Mouse (Mus musculus): ENCODE measurements around the gene Tmem131l.

Tmem131l gene

GRCm38 (mm10) chr3:83978497-83979410 lies 61.2 kb downstream of the Tmem131l start:
- CTCF ChIA-PET, result no interaction called here

- CTCF ChIA-PET, result no interaction called here
Measured at GRCm38 (mm10) chr3:83977817-83978216, 62.2 kb downstream of the Tmem131l start.

GRCm38 (mm10) chr3:83976161-83976560 lies 63.8 kb downstream of the Tmem131l start:
- CTCF ChIA-PET, result no interaction called here

GRCm38 (mm10) chr3:83973339-83973738 lies 66.6 kb downstream of the Tmem131l start:
- CTCF ChIA-PET, result interaction anchor here (0.9 kb wide), 1 partner anchor 15 kb away, joined by 3 read pairs; no protein-coding TSS in a partner anchor

GRCm38 (mm10) chr3:83970629-83971028 lies 69.3 kb downstream of the Tmem131l start:
- CTCF ChIA-PET, result interaction anchor here (0.6 kb wide), 1 partner anchor 68 kb away, joined by 3 read pairs; no protein-coding TSS in a partner anchor

DNA sequence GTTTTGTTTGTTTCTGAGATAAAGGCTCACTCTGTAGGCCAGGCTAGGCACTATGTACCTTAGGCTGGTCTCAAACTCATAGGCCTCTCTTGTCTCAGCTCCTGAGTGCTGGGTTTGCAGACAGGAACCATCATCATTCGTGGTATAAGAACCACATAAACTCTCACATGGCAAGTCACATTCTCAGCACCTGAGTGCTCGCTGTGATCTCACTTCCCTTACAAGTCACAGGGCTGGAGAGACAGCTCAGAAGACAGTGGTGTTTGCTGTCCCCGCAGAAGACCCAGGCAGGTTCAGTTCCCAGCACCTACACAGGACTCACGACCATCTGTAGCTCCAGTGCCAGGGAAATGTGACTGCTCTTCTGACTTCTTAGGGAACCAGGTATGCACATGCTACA lies 70.9 kb downstream of the Tmem131l start:
- CTCF ChIA-PET, result interaction anchor here (0.7 kb wide), 1 partner anchor 27 kb away, joined by 3 read pairs; no protein-coding TSS in a partner anchor

GRCm38 (mm10) chr3:83967791-83968190 lies 72.2 kb downstream of the Tmem131l start:
- CTCF ChIA-PET, result no interaction called here

DNA sequence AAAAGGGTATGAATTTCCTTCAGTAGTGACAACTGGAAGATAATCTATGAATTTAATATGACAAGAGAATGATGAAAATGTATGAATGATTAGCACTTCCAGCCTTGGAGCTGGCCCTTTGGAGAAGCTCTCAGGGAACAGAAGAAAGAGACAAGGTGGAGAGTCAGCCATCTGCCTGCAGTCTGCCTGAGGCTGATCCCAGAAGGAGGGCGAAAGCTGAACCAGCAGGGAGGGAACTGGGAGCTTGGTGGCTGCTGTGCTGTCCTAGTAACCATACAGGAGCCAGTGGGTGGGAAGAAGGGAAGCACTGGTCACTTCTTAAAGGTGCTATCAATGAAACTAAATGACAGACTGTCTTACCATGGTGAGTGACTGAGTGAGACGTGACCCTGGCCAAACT lies 74.6 kb downstream of the Tmem131l start:
- CTCF ChIA-PET, result no interaction called here

GRCm38 (mm10) chr3:83963705-83964104 lies 76.3 kb downstream of the Tmem131l start:
- CTCF ChIA-PET, result interaction anchor here (1.1 kb wide), 1 partner anchor 11 kb away, joined by 3 read pairs; no protein-coding TSS in a partner anchor

DNA sequence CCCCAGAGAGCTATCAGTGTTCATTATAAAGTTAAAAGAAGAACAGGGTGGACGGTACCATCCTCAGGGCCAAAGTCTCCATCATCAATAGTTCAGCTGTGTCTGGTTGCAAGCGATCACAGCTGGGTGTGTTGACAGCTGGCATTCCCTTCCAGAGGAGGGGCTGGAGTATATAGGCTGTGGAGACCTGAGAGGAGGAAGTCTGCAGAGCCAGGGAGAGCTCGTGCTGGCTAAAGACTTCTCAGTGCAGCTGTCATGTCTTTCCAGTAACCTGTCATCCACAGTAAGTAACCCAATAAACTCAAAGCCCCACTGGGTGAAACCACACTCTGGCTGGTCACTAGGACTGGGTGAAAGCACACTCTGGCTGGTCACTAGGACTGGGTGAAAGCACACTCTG lies 77.4 kb downstream of the Tmem131l start:
- CTCF ChIA-PET, result no interaction called here

DNA sequence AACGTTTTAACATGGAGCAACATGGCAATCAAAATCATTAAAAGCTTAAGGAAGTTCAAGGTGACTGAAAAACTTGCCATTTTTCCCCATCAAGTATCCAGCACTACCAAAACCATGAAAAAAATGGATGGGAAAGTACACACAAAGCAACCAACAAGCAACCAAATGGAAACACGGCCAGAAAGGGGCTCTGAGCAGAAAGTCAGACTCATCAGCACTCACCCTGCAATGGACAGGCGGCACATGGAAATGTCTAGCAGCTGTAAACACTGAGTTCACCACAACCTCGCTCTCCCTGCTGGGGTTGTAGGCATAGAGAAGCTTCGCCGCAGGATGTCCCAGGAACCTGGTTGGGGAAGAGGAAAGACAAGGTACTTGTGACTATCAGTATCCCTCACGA lies 77.9 kb downstream of the Tmem131l start:
- CTCF ChIA-PET, result no interaction called here

- CTCF ChIA-PET, result no interaction called here
Measured at GRCm38 (mm10) chr3:83958951-83959681, 80.9 kb downstream of the Tmem131l start.

DNA sequence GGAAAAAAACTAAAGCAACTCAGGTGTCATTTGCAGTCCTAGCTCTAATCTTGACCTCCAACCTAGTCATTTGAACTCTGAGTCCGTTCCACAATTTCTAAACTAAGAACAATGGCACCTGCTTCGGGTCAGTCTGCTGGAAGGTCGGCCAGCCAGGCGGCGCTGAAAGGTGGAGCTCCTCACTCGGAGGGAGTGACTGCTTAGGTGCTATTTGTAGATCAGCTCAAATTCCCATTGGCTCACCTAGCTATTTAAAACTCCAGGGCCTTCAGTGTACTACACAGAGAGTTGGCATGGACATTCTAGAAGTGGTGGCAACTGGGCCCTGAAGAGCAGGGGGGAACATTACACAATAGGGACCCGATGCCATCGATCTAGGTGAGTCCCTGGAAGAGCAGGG lies 86.1 kb downstream of the Tmem131l start:
- CTCF ChIA-PET, result interaction anchor here (0.7 to 1.1 kb wide), 2 partner anchors 10 to 76 kb away, joined by 3 read pairs; no protein-coding TSS in a partner anchor

- CTCF ChIA-PET, result interaction anchor here (1.1 kb wide), 1 partner anchor 21 kb away, joined by 4 read pairs; no protein-coding TSS in a partner anchor
Measured at GRCm38 (mm10) chr3:83948801-83949200, 91.2 kb downstream of the Tmem131l start.

- CTCF ChIA-PET, result interaction anchor here (0.6 to 1.0 kb wide), 3 partner anchors 175 to 365 kb away, joined by 3 read pairs; partner anchors contain the start of gene Mnd1
Measured at GRCm38 (mm10) chr3:83947476-83948245, 92.3 kb downstream of the Tmem131l start.

GRCm38 (mm10) chr3:83946848-83947247 lies 93.1 kb downstream of the Tmem131l start:
- CTCF ChIA-PET, result interaction anchor here (0.6 to 1.0 kb wide), 4 partner anchors 176 to 366 kb away, joined by 3 to 10 read pairs (median 3); partner anchors contain the start of gene Mnd1

DNA sequence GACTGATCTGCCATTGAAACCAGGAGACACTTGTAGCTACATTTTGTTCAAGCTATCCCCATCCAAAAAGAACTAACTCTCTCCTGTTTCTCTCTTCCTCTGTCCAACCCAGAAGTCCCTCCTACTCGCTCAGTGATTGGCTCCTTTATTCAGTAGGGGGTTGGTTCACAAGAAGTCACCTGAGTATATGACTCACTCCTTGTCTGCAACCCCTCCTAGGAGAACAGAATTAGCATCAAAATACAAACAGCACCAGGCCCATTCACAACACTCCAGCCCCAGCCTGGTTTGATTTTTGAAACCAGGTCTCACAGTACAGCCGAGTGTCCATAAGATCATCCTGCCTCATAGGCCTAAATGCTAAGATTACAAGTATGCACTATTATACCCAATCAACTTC lies 96.3 kb downstream of the Tmem131l start:
- CTCF ChIA-PET, result interaction anchor here (0.6 kb wide), 1 partner anchor 78 kb away, joined by 3 read pairs; no protein-coding TSS in a partner anchor

DNA sequence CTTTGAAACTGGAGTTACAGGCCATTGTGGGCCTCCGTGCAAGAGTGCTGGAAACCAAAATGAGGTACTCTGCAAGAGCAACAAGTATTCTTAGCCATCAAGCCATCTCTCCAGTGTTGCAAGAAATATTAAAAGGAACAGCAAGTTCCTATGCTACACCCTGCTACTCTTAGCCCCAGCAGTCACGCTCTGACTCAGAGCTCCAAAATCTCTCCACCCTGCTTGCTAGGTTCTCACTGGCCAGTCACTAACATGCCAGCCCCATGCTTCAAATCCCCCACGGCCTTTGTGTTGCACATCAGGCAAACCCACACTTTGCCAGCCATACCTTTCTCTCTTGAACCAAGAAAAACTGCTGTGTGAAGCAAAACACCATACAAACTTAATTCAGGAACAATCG lies 96.8 kb downstream of the Tmem131l start:
- CTCF ChIA-PET, result interaction anchor here (0.6 kb wide), 1 partner anchor 77 kb away, joined by 3 read pairs; no protein-coding TSS in a partner anchor

DNA sequence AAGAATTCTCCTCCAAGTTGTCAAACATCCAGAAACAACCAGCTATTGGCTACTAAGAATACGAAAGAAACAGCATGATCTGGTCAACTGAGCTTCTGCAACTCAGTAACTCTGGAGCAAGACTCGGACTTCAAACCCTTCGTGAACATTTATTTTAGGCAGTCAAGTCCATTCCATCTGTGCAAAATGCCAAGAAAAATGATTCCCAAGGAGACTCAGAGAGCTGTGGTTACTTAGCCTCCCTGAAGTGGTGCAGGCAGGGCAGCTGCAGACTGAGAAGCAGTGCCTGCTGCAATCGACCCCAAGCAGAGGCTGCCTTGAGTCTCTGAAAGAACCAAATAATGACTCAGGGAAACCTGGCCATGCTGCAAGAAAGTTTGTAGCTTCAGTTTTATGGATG lies 98.1 kb downstream of the Tmem131l start:
- CTCF ChIA-PET, result no interaction called here

DNA sequence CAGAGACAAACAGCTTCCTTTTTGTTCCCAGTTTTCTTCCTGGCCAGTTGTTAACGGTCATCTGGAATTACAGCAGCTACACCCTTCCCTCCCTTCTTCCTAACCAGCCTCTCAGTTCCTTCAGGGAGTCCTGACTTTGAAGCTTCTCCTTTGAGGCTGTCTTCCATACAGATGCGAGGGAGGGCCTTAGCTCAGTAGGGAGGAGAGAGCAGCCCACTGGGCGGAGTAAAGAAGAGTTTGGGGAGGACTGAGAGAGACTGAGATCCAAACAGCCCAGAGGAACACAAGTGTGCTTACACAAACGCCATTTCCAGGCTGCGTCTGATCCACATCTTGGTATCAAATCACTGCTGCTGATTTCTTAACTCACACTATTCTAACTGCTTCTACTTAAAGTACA lies 101.1 kb downstream of the Tmem131l start:
- CTCF ChIA-PET, result no interaction called here

DNA sequence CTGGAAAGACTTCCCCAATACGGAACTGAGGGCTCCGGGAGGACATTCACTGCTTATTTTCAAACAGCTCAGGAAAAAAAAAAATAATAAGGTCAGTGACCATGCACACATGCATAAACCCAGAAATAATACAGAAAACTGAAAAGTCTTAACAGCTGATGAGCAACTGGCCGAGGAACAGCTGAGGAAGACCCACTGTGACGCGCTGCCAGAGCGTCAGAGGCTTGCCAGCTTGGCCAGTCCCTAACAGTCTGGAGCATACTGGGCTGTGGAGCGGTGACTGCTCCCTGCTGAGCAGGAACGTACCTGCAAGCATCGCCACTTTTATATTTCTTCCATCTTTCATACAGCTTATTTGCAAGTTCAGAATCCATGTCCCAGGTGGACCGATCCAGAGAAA lies 105.5 kb downstream of the Tmem131l start:
- CTCF ChIA-PET, result no interaction called here

Data from spleen, embryonic (tissue).